Mouse (Mus musculus) kidney, adult 8-10 months (tissue): ENCODE data around the gene Olfr874.
A peak's percentile ranks its signal among the peaks of the same experiment; 100 is the strongest.
"Not testable (repeated sequence)": the region's sequence is repeated elsewhere in the genome, so short reads cannot be mapped to it uniquely, and the experiment has no call there.

Experiments used
- DNase-seq, 2 experiments: peaks; one replicate each; pipeline ENCODE4 v3.0.0; 2022

The Olfr874 gene

DNA sequence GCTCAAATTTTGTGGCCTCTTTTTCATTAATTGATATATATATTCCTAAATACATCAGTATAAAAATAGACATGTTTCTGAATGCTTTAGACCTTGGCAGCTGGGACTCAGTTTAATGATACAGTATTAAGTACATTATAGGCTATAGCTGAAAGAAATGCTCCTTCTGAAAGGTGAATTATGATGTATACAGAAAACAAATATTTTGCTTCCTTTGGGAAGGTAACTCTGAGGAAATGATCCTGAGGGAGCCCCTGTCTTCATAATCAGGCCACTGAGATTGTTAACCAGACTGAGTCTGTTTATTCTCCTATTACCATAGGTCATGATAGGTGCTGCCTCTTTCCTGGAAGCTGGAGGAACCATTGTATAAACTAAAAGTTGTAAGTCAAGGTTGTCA is at the start of gene Olfr874:
TSS of gene Olfr874 (plus strand) at position 301 of the 400 bp plus-strand sequence.
- DNase-seq: no peak

DNA sequence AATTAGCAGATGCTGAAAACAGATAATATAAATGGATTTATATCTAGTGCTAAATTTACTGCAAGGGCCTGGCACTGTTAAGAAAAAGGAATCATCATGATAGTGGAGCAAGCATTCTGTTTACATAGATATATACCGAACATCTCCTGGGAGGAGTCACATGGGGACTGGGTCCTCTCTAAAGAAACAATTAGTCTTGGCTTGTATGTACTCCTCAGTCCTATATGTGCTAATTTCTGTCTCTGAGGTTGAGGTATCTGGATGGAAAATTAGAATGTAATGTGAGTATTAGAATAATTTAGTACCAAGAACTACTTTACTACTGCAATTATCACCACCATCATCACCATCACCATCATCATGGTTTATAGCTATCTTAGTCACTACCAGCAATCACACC is 28.8 kb upstream of the Olfr874 start, which contains the start of gene Olfr160:
TSS of gene Olfr160 (minus strand) at position 101 of the 400 bp plus-strand sequence.
- no peak for DNase-seq

DNA sequence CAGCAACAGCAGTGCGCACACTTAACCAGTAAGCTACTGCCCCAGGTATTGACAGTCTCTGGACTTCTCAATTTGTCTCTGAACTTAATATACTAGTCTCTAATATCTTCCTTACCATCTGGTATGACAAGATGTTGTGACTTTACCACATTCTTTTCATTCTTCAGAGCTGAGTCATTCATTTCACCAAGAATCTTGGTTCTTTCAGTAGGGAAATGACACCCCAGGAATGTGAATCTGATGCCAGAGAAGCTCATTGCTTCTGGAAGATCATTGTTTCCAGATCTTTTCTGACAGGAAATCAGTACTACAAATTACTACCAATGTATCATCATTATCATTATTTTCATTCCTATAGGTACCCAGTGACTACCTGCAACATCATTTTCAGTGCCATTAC is 10.6 kb upstream of the Olfr874 start:
- DNase-seq: no peak

DNA sequence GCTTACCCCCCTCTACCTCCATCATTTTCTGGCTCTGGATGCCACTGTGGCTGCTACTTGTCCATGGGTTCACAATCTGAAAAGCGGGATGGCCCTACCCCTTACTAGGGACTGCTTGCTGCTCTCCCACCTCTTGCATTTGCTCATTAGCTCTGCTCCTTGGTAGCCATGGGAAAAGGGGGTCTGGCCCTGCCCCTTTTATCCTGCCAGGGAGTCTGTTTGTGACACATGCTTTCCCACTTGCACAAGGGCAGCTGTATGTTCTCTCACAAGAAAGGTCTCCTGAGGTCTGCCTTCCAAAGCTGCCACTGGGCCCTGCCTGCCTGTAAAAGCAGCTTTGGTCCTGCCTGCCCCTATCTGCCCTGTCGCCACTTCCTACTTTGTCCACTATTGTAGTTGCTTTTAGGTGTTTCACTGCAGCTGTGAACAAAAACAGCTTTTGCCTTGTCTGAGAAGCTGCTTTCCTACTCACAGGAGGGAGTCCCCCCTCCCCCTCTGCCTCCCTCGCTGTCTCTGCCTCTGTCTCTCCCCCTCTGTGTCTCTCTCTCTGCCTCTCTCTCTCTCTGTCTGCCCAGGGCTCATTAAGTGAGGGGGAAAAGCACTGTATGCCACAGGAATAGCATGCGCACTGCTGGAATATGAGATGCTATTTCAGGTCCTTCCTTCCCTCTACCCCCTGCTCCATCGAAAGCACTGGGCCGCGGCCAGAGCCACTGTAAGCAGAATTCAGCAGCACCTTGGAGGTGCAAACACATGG is 5.6 kb downstream of the Olfr874 start:
- DNase-seq: no peak

DNA sequence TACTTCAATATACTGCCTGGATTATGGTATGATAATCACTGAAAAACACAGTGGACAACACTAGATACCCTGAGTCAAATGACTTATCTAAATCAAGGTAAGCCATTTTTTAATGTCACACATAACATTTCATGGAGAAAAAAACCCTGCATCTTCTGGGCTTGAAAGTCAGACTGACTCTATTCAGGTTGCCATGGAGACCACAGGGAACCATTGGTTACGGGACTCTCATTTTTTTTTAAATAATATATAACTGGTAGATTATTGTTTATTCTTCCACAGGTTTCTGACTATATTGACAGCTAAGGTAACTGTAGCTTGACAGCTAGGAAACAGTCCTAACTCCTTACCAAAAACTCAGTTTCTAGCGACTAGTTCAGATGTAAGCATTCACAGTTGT is 6.6 kb downstream of the Olfr874 start:
- DNase-seq: no peak

DNA sequence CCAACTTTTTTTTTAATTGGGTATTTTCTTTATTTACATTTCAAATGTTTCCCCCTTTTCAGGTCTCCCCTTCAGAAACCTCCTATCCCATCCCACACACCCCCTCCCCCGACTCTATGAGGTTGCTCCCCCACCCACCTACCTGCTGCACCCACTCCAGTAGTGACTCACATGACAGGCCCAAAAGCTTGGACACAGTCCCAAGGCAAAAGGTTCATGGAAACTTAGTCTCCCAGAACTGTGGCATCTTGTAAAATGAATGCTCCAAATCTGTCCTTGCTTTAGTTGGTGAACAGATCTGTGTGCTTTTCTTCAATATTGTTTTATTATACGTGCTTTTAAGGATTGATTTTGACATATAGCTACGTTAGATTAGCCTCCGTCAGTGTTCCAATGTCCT is 7.1 kb downstream of the Olfr874 start:
- DNase-seq: no peak

DNA sequence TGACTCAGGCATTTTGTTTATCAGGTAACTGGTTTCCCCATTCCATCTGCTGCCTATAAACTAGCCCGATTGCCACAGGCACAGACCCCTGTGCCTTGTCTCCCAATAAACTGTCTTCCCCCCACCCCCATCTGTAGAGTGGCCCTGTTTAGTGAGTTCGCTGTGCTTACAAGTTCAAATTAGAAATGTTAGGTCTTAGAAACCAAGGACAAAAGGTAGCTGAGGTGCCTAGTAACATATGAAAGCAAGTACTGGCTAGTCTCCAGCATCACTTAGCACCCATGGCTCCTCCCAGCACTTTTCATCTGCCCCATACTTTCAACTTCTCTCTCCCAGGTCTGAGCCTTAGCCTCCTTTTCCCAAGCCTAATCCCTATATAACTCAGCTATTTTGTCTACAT is 16.8 kb downstream of the Olfr874 start:
- no peak for DNase-seq

DNA sequence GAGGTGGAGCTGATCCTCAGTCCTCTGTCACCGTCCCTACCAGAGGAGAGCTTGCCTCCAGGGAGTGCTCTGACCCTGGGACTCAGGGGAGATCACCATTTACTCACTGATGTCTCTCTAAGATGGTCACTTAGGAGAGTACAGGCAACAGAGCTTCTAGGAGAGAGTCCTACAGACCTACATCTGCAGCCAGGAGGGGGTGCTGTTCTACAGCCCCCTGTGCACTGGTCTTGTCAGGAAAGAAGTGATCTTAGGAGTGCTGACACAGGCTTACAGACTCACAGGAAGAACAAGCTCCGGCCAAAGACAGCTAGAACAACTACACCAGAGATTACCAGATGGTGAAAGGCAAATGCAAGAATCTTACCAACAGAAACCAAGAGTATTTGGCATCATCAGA is 17.6 kb downstream of the Olfr874 start:
- DNase-seq: no peak

DNA sequence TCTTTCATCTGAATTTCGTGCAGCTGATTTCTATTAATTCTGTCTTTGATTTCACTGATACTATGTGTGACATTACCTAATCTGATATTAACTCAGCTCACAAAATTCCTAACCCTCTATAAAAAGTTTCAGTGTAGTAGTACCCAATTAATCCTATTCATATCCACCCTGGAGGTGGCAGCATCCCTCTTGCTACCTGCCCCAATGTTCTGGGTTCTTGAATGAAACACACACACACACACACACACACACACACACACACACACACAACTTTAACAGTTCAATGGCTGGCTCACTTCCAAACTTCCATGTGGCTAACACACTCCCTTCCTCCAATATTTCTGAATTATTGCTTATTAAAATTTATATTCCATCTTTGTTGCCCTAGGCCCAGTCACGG is 25.8 kb downstream of the Olfr874 start:
- DNase-seq: no peak

DNA sequence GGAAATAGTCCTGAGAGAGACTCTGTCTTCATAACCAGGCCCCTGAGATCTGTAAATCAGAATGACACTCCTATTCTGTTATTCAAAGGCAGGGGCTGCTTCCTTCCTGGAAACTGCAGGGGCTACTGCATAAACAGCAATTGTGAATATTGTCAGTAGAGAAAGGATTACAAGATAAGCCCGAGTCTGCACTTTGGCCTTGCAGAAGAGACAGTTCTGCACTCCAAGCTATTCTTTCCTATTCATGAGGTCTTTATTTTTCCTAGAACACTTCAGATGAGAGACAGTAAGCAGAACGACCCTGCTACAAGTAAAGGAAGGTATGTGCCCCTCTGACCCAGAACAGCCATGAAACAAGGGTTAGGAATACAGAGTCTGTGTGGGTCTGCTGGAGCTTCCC is 26.9 kb downstream of the Olfr874 start, which contains the start of gene Olfr875:
TSS of gene Olfr875 (plus strand) at position 99 of the 400 bp plus-strand sequence.
- DNase-seq: no peak

DNA sequence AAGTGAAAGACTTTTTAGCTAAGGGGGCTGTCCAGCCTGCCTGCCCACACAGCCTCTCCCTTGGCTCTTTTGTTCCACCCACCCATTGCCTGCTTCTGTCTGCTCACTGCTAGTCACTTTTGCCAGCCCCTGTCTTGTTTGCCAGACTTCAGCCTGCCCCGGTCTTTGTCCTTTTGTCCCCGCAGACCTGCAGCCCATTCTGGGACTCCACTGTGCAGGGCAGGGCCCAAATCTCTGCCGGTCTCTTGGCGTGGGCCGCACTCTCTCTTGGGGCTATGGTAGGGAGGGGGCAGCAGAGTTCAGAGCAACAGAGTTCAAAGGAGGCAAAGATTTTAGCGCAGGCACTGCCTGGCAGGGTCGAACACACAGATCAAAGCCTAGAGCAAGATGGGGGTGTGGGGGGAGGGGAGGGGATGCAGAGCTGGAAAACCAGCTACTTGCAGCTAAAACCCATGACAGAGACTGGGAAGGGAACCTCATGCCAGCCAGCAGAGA is 37.9 kb downstream of the Olfr874 start:
- peak in 1 of 2 experiments; percentile 10 for DNase-seq

DNA sequence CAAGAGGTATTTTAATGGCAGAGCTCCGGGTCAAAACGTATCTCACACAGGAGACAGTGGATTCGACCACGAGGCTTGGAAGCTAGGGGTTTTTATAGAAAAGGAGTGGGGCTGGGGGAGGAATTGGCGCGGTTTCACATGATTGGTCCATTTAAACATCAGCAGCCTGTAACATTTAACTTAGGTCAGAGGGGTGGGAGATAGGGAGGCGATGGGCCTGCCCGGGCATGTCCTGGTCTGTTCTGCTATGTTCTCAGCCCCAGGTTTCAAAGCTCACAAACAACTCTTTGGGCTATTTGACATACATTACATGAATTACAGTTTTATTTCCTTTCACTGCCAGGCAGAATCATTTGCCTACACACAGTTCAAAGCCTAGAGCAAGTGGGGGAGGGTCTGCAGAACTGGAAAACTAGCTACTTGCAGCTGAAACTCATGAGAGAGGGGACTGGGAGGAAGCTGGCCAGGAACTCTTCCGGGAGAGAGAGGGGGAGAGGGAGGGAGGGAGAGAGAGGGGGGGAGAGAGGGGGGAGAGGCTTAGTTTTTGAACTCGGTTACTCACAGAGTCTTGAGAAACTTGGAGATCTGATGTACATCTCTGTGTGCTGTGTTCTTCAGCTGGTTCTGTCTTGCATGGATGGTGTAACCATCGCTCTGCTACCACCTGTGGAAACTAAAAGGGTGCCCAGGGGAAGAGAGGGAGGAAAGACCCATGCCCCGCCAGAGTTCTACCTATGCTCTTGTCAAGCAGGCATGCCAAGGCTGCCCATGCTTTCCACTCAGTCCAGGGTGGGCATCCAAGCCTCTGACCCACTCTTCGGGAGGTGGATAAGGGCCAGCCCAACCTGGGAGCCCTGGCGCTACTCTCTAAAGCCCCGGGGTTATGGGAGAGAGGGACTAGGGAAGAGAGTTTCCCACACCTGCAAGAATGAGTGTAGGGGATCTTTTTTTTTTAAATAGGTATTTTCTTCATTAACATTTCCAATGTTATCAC is 38.8 kb downstream of the Olfr874 start:
- not testable (repeated sequence) for DNase-seq

DNA sequence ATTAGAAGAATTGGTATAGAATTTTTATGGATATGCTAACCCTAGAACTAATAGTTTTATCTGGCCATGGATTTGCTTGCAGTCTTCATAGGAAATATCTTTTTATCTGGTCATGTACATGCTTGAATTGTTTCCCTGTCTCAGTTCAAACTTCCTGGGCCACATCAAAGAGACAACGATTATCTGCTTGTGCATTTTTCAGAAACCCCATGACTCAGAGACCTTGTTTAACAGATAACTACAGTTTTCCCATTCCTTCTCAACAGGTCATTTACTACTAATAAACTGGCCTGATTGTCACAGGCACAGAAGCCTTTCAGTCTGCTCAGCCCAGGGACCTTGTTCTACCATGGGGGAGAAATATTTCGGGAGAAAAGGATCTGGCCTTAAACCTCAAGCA is 41.5 kb downstream of the Olfr874 start:
- no peak for DNase-seq
